Mouse (Mus musculus): ENCODE data around the gene Bend5. TPM values are rescaled to one million over a fixed set of nuclear protein-coding genes. Genes with fewer than 3 reads are reported as not detected.

The Bend5 gene
- total and polyA plus RNA-seq, 3 experiments, result not detected

GRCm38 (mm10) chr4:111486187-111486586 lies 71.4 kb downstream of the Bend5 start:
- TF ChIP-seq ZC3H11A (IDR thresholded peaks at IDR 0.05; ENCODE audit: low read depth, low read length), result no peak
- TF ChIP-seq TAL1 (IDR thresholded peaks at IDR 0.05; ENCODE audit: low read length), result no peak
- no peak for TF ChIP-seq TCF12 (IDR thresholded peaks at IDR 0.05; ENCODE audit: low read depth, low read length)
- TF ChIP-seq MAX (IDR thresholded peaks at IDR 0.05; ENCODE audit: low read length), result no peak
- TF ChIP-seq ZNF384 (IDR thresholded peaks at IDR 0.05; ENCODE audit: low read depth, low read length), result no peak
- no peak for TF ChIP-seq CHD1 (IDR thresholded peaks at IDR 0.05; ENCODE audit: low read depth, low read length)
- no peak for TF ChIP-seq RCOR1 (IDR thresholded peaks at IDR 0.05; ENCODE audit: low read depth, low read length)
- no peak for TF ChIP-seq USF1 (IDR thresholded peaks at IDR 0.05; ENCODE audit: low read depth, low read length)
- no peak for TF ChIP-seq ZKSCAN1 (IDR thresholded peaks at IDR 0.05; ENCODE audit: low read depth, low read length)
- no peak for TF ChIP-seq SIN3A (IDR thresholded peaks at IDR 0.05; ENCODE audit: low read length)
- TF ChIP-seq E2F4 (IDR thresholded peaks at IDR 0.05; ENCODE audit: borderline replicate concordance, low read depth, low read length), result no peak
- TF ChIP-seq HCFC1 (IDR thresholded peaks at IDR 0.05; ENCODE audit: low read depth, low read length), result no peak
- no peak for TF ChIP-seq EP300 (IDR thresholded peaks at IDR 0.05; ENCODE audit: low read depth in 1 of 2, low read length in 2 of 2)
- TF ChIP-seq MYB (IDR thresholded peaks at IDR 0.05; ENCODE audit: low read depth, low read length), result no peak
- TF ChIP-seq KAT2A (conservative IDR thresholded peaks at IDR 0.05; ENCODE audit: low read depth, low read length), result no peak
- TF ChIP-seq POLR2AphosphoS5 (IDR thresholded peaks at IDR 0.05; ENCODE audit: borderline replicate concordance, low read depth, low read length), result no peak
- TF ChIP-seq MYC (IDR thresholded peaks at IDR 0.05; ENCODE audit: low read depth, low read length), result no peak
- no peak for TF ChIP-seq CTCF (IDR thresholded peaks at IDR 0.05 in 2 of 3, conservative IDR thresholded peaks at IDR 0.05 in 1 of 3; ENCODE audit: control insufficient read depth in 1 of 3, insufficient read depth in 1 of 3, low read depth in 2 of 3, low read length in 3 of 3, poor library complexity in 1 of 3, severe bottlenecking in 1 of 3)
- no peak for TF ChIP-seq RAD21 (IDR thresholded peaks at IDR 0.05; ENCODE audit: low read depth, low read length)
- no peak for TF ChIP-seq GATA1 (IDR thresholded peaks at IDR 0.05; ENCODE audit: low read depth, low read length)

GRCm38 (mm10) chr4:111487233-111487843 lies 72.5 kb downstream of the Bend5 start:
- no peak for TF ChIP-seq ZKSCAN1 (IDR thresholded peaks at IDR 0.05; ENCODE audit: low read depth, low read length)
- TF ChIP-seq ZC3H11A (IDR thresholded peaks at IDR 0.05; ENCODE audit: low read depth, low read length), result no peak
- no peak for TF ChIP-seq E2F4 (IDR thresholded peaks at IDR 0.05; ENCODE audit: borderline replicate concordance, low read depth, low read length)
- TF ChIP-seq MAZ (IDR thresholded peaks at IDR 0.05; ENCODE audit: low read depth, low read length), result no peak
- no peak for TF ChIP-seq BHLHE40 (IDR thresholded peaks at IDR 0.05; ENCODE audit: borderline replicate concordance, low read depth, low read length)
- no peak for TF ChIP-seq MYC (IDR thresholded peaks at IDR 0.05; ENCODE audit: low read depth, low read length)
- TF ChIP-seq UBTF (IDR thresholded peaks at IDR 0.05; ENCODE audit: borderline replicate concordance, insufficient read depth, low read depth, low read length), result no peak
- no peak for TF ChIP-seq SIN3A (IDR thresholded peaks at IDR 0.05; ENCODE audit: low read length)
- no peak for TF ChIP-seq TAL1 (IDR thresholded peaks at IDR 0.05; ENCODE audit: low read length)
- TF ChIP-seq NRF1 (IDR thresholded peaks at IDR 0.05; ENCODE audit: insufficient read depth, low read depth, low read length, poor library complexity, severe bottlenecking), result no peak
- H3K79me2 ChIP-seq (ENCODE audit: control insufficient read depth, insufficient read depth, low read length, poor library complexity), result no peaks in the 10 kb centered on the region
- no peak overlapping the region for H3K9ac ChIP-seq (ENCODE audit: control insufficient read depth, low read depth, low read length, poor library complexity, severe bottlenecking)
- no peak overlapping the region for H3K27ac ChIP-seq (ENCODE audit: control insufficient read depth, low read depth, low read length)
- H3K4me3 ChIP-seq (ENCODE audit: control insufficient read depth in 1 of 2, insufficient read depth in 1 of 2, low read depth in 2 of 2, low read length in 2 of 2), result no peak overlapping the region
- no peaks in the 10 kb centered on the region for H3K27me3 ChIP-seq (ENCODE audit: control insufficient read depth in 1 of 2, insufficient read depth in 2 of 2, low read length in 2 of 2)
- no peaks in the 10 kb centered on the region for H3K36me3 ChIP-seq (ENCODE audit: control insufficient read depth in 1 of 2, insufficient read depth in 2 of 2, low read length in 2 of 2)
- DNase-seq (ENCODE audit: low read depth, low spot score), result no peak
- H3K4me1 ChIP-seq (ENCODE audit: control insufficient read depth in 1 of 2, insufficient read depth in 2 of 2, low read length in 2 of 2), result no peaks in the 10 kb centered on the region
- no peaks in the 10 kb centered on the region for H3K9me3 ChIP-seq (replicated peaks; ENCODE audit: insufficient read depth, low read length)

More at GRCm38 (mm10) chr4:111486187-111486586, 71.4 kb downstream of the Bend5 start:
- Histone ChIP-seq H3K9me3 (replicated peaks; ENCODE audit: insufficient read depth, low read length) (no peaks in the 10 kb centered on the region), H3K79me2 (ENCODE audit: control insufficient read depth, insufficient read depth, low read length, poor library complexity) (no peaks in the 10 kb centered on the region), H3K4me1 (ENCODE audit: control insufficient read depth in 1 of 2, insufficient read depth in 2 of 2, low read length in 2 of 2) (no peaks in the 10 kb centered on the region), H3K36me3 (ENCODE audit: control insufficient read depth in 1 of 2, insufficient read depth in 2 of 2, low read length in 2 of 2) (no peaks in the 10 kb centered on the region), H3K4me3 (ENCODE audit: control insufficient read depth in 1 of 2, insufficient read depth in 1 of 2, low read depth in 2 of 2, low read length in 2 of 2) (no peak overlapping the region), H3K9ac (ENCODE audit: control insufficient read depth, low read depth, low read length, poor library complexity, severe bottlenecking) (no peak overlapping the region), H3K27me3 (ENCODE audit: control insufficient read depth in 1 of 2, insufficient read depth in 2 of 2, low read length in 2 of 2) (no peaks in the 10 kb centered on the region), H3K27ac (ENCODE audit: control insufficient read depth, low read depth, low read length) (no peak overlapping the region)
- no peak for DNase-seq (ENCODE audit: low read depth, low spot score)
